Mouse (Mus musculus) heart, postnatal 25 days (tissue): Measurements from ENCODE around the gene Ifit1bl2. TPM values are rescaled to one million over a fixed set of nuclear protein-coding genes. Genes with fewer than 3 reads are reported as not detected.
A peak's percentile ranks its signal among the peaks of the same experiment; 100 is the strongest.
"Not testable (repeated sequence)": the region's sequence is repeated elsewhere in the genome, so short reads cannot be mapped to it uniquely, and the experiment has no call there.

Source experiments
- DNase-seq: peaks from one replicate; pipeline ENCODE4 v3.0.0; 2022; ENCODE audit warnings: low spot score
- intact Hi-C: fragments of 180-260 bp; cut with DNase I; formaldehyde crosslinking; loops from one replicate; pipeline ENCODE4 v1.15.1; 2025
- total RNA-seq, 2 experiments: library from RNA; stranded (reverse); gene quantifications; 2 replicates each; pipeline ENCODE4 v1.2.3; 2021

Gene Ifit1bl2
- total RNA-seq, 2 experiments from 2014 or later, result 1.2 to 1.5 TPM

DNA sequence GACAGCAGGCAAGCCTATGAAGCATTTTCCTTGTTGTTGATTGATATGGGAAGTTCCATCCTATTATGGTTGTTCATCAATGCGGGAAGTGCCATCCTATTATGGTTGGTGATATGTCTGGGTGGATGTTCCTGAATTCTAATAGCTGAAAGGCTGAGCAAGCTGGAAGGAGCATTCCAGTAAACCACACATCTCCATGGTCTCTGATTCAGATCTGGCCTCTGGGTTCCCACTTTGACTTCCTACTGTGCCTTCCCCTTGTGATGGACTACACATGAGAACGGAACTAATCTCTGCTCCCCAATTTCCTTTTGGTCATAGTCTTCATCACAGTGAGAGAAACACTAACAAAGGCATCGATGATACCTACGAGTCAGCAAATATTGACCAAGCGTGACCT is 19.7 kb downstream of the Ifit1bl2 start:
- no peak for DNase-seq
- intact Hi-C loops, result no loop called here

DNA sequence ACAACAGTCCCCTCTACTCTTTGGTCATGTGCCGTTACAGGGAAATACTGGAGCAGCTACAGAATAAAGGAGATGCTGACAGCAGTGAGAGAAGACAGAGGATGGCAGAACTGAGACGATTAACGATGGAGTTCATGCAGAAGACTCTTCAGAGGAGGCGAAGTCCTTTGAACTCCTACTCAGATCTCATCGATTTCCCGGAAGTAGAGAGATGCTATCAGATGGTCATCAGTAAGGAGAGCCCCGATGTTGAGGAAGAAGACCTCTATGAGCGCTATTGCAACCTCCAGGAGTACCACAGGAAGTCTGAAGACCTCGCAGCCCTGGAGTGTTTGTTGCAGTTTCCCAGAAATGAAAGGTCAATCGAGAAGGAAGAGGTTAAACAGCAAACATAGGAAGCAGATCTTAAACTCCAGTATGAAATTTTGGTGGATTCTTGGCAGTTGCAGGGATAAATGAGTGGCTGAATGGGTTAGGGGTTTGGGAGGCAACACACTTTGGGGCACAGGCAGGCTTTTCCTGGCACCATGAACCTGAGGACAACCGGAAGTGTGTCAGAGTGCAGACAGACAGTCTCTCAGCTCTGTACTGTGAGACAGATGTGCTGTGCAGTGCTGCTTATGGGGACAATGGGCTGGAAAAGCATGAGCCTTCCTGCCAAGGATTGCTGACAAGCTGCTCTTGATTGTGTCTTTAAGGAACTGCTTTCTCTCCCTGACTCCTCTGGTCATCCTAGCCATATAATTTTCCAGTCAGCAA is 28.1 kb downstream of the Ifit1bl2 start:
- DNase-seq, intact Hi-C loops: not testable (repeated sequence)

DNA sequence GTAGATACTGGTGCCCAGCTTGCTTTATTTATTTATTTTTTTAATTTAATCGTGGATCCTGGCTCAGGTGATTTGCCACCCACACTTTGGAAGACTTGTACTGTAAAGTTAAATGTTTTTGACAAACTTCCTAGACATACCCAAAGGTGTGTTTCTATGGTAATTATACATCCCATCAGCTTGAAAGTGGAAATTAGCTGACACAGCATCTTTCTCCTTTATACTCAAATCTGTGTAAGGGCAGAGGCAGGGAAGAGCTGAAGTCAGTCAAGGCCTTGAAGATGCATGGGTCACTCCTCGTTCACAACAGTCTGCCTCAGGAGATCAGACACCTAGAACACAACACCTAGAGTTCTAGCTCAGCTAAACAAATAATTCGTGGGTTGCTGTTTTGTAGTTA is 30.4 kb downstream of the Ifit1bl2 start:
- intact Hi-C loops, DNase-seq: not testable (repeated sequence)

DNA sequence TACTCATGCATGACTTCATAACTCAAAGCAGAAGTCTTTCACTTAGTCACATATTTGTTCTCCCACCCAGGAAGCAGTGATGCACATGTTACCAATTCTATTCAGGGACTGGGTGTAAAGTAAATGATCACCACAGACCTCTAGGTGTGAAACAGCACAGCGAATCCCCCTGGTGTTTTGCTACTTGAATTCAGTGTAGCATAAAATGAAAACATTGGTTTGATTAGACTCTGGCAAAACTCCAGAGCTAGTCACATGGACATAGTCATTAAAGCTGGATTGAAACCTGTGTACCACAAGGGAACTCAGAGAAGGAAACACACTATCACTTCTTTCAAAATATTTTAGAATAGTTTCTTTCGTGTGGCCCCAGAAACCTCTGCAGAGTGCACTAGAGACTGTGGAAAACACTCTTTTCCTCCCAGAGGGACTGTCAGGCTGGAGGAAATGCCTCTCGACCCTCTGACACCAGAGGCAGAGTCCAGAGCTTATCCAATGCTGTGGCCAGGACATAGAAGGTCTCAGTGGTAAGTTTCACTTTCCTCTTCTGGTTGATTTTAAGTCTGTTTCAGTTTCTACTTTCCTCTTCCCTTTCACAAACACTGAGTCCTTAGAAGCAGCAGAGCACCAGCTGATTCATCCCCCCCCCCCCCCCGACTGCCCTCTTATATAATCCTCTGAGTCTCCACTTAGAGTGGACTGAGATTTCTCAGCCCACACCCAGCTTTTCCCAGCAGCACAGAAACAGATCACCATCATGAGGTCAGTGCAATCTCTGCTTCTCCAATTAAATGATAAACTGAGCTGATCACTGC is 33.1 kb downstream of the Ifit1bl2 start, which contains the start of gene Ifit3b:
TSS of gene Ifit3b (plus strand) at position 734 of the 815 bp plus-strand sequence.
- intact Hi-C loops, result not testable (repeated sequence)
- DNase-seq, result peak; percentile 44

DNA sequence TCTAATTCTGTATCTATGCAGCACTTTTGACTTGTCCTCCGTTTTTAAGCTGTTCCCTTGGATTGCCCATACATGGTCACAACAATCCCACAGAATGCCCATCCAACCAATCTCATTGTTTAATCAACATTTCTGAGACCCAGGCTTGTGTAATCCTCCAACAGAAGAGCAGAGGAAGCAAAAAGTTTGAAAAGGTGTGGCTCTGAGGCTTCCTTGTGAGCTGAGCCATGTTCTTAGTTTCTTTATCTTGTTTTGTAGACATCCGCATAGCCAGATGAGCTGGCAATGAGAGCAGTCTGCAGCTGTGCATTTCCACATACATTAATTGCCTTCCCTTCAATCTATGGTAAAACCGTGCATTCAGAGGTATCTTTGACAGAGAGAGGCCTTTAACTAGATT is 35.1 kb downstream of the Ifit1bl2 start:
- intact Hi-C loops, result loop anchor here (2.0 kb wide), 1 partner anchor 17 kb away; no protein-coding TSS in a partner anchor
- DNase-seq, result no peak

DNA sequence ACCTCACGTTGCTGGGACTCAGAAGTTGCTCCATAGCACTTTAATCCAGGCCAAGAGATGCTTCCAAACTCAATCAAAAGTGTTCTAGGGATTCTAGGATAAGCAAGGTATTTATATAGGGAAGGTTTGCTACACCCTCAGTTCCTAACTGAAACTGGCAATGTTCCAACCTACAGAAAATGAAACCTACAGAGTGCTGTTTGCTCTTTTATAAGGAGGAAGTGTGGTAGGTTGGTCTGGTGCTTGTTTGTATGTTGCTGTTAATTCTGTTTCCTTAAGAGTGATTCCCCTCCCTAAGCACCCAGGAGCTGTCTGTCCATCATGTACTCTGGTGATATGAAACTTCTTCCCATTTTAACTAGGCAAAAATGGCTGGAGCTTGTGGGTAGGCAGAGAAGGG is 38.7 kb downstream of the Ifit1bl2 start, which contains the start of gene Ifit1bl1:
TSS of gene Ifit1bl1 (minus strand) at position 69 of the 400 bp plus-strand sequence.
- DNase-seq, intact Hi-C loops: not testable (repeated sequence)

DNA sequence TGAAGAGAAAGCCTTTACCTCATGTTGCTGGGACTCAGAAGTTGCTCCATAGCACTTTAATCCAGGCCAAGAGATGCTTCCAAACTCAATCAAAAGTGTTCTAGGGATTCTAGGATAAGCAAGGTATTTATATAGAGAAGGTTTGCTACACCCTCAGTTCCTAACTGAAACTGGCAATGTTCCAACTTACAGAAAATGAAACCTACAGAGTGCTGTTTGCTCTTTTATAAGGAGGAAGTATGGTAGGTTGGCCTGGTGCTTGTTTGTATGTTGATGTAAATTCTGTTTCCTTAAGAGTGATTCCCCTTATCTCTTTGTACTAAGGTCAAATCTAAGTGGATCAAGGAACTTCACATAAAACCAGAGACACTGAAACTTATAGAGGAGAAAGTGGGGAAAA is 41.3 kb downstream of the Ifit1bl2 start:
- intact Hi-C loops, result not testable (repeated sequence)

DNA sequence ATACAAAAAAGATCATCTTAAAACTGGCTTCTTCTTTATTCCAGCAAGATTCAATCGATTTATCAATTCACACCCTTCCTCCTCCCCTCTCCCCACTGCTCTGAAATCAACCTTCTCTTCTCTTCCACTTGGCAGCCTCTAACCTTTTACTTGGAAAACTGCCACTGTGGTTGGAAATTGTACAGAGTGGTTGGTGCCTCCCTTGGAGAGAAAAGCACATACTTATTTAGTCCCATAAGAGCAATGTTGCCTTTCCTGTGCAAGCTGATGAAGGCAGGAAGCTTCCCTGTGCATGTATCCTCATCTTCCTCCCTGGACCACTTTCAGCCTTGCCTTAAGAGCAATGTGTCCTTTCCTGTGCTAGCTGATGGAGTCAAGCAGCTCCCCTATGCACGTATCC is 42.2 kb downstream of the Ifit1bl2 start:
- intact Hi-C loops, result no loop called here
- no peak for DNase-seq

More for the DNA sequence above, 41.3 kb downstream of the Ifit1bl2 start:
- DNase-seq, result not testable (repeated sequence)

DNA sequence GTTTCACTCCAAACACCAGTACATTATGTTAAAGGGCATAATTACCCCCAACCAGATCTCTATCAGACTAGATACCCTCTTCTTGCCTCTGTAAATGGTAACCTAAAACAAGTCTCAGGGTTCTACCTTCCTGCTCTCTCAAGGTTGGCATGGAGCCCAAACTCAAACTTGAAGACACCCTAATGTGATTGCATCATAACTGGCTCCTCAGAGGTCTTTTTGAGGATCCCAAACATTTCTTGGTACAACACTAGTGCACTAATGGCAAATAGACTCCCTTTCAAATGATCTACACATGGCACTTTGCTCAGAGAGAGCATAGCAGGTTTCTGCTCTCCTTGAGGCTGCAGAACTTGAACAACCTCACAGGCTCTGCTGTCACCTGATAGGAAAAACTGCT is 43.7 kb downstream of the Ifit1bl2 start:
- DNase-seq, result no peak
- intact Hi-C loops, result no loop called here

DNA sequence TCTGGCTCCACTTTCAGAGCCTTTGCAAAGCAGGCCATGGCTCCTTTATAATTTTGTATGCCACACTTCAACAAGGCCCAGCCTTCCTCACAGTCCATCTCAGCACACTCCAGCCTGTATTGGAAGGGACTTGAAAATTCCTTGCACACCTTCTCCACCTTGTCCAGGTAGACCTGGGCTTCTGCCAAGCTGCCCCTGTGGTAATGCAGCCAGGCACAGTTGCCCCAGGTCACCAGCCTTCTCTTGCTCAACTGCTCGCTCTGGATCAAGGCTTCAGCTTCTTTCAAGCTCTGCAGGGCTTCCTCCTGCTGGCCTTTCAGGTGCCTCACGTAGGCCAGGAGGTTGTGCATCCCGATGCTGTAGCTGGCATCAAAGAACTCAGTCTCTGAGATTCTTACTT is 46.0 kb downstream of the Ifit1bl2 start:
- intact Hi-C loops, DNase-seq: not testable (repeated sequence)

DNA sequence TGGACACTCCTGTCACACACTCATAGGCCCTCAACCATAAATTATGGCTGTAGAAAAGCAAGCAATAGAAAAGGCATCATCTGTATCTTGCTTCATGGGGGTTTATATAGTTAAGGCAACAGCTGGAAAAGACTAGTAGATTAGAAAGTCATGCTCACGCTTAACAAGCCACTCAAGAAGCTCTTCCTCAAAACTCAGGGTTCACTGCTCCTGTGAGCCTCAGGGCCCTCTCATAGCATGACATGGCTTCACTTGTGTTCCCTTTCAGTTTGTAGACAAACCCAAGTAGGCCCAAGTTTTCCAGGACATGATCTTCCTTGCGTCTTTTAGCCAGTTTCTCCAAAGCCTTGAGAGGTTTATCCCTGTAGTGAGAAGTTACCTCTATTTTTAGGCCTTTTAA is 47.1 kb downstream of the Ifit1bl2 start:
- DNase-seq, result no peak
- intact Hi-C loops, result no loop called here

DNA sequence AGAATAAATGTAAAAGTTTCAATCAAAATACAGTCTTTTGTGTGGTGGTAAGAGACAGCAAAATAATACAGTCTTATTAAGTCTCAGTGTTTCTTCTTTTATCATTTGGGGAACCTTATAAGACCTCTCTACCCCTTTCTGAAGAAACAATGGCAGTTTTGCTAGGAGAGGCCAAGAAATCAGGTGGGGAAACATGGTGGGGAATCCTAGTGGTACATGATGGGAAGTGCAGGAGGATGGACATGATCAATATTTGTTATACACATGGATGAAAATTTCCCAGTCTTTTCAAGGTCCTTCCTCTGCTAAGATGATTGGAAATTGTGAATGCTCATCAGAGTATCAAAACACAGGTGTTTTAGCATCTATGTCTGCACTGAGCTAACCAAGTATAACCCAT is 51.6 kb downstream of the Ifit1bl2 start:
- intact Hi-C loops, result loop anchor here (2.0 kb wide), 1 partner anchor 16 kb away; no protein-coding TSS in a partner anchor
- no peak for DNase-seq

DNA sequence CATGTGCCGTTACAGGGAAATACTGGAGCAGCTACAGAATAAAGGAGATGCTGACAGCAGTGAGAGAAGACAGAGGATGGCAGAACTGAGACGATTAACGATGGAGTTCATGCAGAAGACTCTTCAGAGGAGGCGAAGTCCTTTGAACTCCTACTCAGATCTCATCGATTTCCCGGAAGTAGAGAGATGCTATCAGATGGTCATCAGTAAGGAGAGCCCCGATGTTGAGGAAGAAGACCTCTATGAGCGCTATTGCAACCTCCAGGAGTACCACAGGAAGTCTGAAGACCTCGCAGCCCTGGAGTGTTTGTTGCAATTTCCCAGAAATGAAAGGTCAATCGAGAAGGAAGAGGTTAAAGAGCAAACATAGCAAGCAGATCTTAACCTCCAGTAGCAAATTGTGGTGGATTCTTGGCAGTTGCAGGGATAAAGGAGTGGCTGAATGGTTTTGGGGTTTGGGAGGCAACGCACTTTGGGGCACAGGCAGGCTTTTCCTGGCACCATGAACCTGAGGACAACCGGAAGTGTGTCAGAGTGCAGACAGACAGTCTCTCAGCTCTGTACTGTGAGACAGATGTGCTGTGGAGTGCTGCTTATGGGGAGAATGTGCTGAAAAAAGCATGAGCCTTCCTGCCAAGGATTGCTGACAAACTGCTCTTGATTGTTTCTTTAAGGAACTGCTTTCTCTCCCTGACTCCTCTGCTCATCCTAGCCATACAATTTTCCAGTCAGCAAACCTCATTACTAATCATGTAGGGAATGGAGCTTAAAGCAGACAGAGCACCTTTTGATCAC is 52.4 kb downstream of the Ifit1bl2 start:
- intact Hi-C loops, result loop anchor here (2.0 kb wide), 1 partner anchor 17 kb away; no protein-coding TSS in a partner anchor
- DNase-seq, result not testable (repeated sequence)

DNA sequence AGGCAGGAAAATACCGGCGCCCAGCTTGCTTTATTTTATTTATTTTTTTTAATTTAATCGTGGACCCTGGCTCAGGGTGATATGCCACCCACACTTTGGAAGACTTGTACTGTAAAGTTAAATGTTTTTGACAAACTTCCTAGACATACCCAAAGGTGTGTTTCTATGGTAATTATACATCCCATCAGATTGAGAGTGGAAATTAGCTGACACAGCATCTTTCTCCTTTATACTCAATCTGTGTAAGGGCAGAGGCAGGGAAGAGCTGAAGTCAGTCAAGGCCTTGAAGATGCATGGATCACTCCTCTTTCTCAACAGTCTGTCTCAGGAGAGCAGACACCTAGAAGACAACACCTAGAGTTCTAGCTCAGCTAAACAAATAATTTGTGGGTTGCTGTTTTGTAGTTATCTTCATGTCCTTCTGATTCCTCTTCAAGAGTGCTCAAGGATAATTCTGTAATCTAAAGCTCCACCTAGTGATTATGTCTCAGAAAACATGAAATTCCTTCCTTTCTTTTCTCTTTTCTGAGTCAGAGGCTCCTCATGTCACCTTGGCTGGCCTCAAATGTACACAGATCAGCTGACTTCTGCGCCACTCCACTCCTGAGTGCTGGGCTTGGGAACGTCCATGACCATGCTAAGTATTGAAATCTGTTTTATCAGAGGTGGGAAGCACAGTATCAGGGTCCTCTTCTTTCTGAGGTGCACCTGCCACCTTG is 54.6 kb downstream of the Ifit1bl2 start:
- intact Hi-C loops, result not testable (repeated sequence)

DNA sequence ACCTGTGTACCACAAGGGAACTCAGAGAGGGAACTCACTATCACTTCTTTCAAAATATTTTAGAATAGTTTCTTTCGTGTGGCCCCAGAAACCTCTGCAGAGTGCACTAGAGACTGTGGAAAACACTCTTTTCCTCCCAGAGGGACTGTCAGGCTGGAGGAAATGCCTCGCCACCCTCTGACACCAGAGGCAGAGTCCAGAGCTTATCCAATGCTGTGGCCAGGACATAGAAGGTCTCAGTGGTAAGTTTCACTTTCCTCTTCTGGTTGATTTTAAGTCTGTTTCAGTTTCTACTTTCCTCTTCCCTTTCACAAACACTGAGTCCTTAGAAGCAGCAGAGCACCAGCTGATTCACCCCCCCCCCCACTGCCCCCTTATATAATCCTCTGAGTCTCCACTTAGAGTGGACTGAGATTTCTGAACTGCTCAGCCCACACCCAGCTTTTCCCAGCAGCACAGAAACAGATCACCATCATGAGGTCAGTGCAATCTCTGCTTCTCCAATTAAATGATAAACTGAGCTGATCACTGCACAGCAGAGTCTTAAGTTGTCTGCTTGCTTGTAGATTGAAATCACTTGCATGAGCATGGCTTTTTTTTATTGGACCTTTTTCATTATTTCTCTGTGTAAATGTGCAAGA is 57.3 kb downstream of the Ifit1bl2 start, which contains the start of gene Ifit3:
TSS of gene Ifit3 (plus strand) at position 406 of the 641 bp plus-strand sequence.
- DNase-seq, intact Hi-C loops: not testable (repeated sequence)

More for the DNA sequence above, 54.6 kb downstream of the Ifit1bl2 start:
- DNase-seq, result not testable (repeated sequence)

DNA sequence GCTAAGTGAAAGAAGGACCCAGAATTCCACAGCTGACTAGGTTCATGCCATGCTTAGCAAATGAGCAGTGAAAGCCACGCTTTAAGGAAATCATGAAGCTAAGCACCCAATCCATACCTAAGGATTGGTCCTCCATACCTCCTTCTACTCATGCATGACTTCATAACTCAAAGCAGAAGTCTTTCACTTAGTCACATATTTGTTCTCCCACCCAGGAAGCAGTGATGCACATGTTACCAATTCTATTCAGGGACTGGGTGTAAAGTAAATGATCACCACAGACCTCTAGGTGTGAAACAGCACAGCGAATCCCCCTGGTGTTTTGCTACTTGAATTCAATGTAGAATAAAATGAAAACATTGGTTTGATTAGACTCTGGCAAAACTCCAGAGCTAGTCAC is 57.8 kb downstream of the Ifit1bl2 start:
- DNase-seq, intact Hi-C loops: not testable (repeated sequence)

DNA sequence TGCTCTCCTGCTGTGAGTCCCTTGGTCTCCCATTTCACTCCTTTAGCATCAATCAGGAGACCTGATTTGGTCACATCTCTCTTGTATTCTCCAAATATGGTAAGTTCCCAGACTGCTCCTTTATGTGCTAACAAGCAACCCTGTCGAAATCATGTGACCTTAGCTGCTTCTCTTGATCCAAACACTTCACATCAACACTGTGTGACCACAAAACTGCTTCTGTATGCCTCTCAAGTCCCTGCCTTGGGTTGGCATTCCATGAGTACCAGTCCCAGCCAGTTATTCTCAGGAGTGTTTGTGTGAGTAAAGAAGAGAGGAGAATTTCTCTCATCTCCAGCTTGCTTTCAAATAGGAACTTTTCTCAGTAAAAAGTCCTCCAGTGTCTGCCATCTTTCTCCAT is 63.4 kb downstream of the Ifit1bl2 start:
- no peak for DNase-seq
- intact Hi-C loops, result no loop called here

DNA sequence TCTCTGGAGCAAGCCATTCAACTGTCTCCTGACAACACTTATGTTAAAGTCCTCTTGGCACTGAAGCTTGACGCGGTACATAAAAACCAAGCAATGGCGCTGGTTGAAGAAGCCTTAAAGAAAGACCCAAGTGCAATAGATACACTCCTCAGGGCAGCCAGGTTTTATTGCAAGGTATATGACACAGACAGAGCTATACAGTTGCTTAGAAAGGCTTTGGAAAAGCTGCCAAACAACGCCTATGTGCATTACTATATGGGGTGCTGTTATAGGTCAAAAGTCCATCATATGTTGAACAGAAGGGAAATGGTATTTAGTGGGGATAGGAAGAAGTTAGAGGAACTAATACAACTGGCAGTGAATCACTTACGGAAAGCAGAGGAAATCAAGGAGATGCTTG is 66.9 kb downstream of the Ifit1bl2 start:
- intact Hi-C loops, result no loop called here
- DNase-seq, result no peak

DNA sequence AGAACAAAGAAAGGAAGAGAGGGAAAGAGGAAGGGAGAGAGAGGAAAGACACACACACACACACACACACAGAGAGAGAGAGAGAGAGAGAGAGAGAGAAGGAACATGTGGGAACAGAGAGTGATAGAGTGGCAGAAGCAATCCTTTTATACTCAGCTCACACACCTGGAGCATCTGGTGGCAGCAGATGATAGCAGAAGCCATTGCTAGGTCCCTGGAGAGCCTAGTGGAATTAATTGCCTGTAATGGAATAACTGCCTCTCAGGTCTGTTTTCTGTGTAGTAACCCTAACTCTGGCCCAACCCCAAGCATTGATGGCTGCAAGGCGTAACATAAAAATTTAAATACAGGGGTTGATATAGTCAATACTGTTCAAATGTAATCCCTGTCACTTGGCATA is 69.5 kb downstream of the Ifit1bl2 start:
- DNase-seq, result no peak
- intact Hi-C loops, result no loop called here
